Mouse (Mus musculus): ENCODE measurements around the gene Nlrp6.

- peak; percentile 58 for TF ChIP-seq CTCF (IDR thresholded peaks at IDR 0.05)
- TF ChIP-seq EP300 (IDR thresholded peaks at IDR 0.05), result no peak
Measured at GRCm38 (mm10) chr7:140938436-140938835, 17.7 kb downstream of the Nlrp6 start.

Data from lung, postnatal 0 days (tissue).